Mouse (Mus musculus): ENCODE measurements around the gene Neurog1. TPM values are rescaled to one million over a fixed set of nuclear protein-coding genes. Genes with fewer than 3 reads are reported as not detected.

Neurog1 gene
- polyA plus RNA-seq, 1 experiment, result 0.24 TPM

- TF ChIP-seq POLR2A (IDR thresholded peaks at IDR 0.05; ENCODE audit: control insufficient read depth, extremely low read depth, insufficient read depth, low read length, poor library complexity), result no peak
- no peak for TF ChIP-seq CTCF (IDR thresholded peaks at IDR 0.05; ENCODE audit: borderline replicate concordance, control insufficient read depth, extremely low read depth, insufficient read depth, low read length, poor library complexity)
- Histone ChIP-seq H3K4me1 (replicated peaks; ENCODE audit: control insufficient read depth, insufficient read depth, low read length) (no peaks in the 10 kb centered on the region), H3K27ac (ENCODE audit: control insufficient read depth, insufficient read depth, low read length) (no peak overlapping the region), H3K27me3 (ENCODE audit: control insufficient read depth, insufficient read depth, low read length) (no peaks in the 10 kb centered on the region), H3K4me3 (ENCODE audit: control insufficient read depth, insufficient read depth, low read length) (no peak overlapping the region), H3K36me3 (ENCODE audit: control insufficient read depth, insufficient read depth, low read length) (no peaks in the 10 kb centered on the region)
- no peak for DNase-seq
- WGBS, result 60% methylated on average over 2 of the region's 2 CpGs
Observed at GRCm38 (mm10) chr13:56275171-56275570, 23.2 kb upstream of the Neurog1 start.

GRCm38 (mm10) chr13:56270124-56270523, 18.2 kb upstream of the Neurog1 start:
- no peaks in the 10 kb centered on the region for H3K36me3 ChIP-seq (ENCODE audit: control insufficient read depth, insufficient read depth, low read length)
- DNase-seq, result no peak
- TF ChIP-seq POLR2A (IDR thresholded peaks at IDR 0.05; ENCODE audit: control insufficient read depth, extremely low read depth, insufficient read depth, low read length, poor library complexity) (no peak), CTCF (IDR thresholded peaks at IDR 0.05; ENCODE audit: borderline replicate concordance, control insufficient read depth, extremely low read depth, insufficient read depth, low read length, poor library complexity) (no peak)
- 68% methylated on average over 13 of the region's 13 CpGs for WGBS
- no peak overlapping the region for H3K27ac ChIP-seq (ENCODE audit: control insufficient read depth, insufficient read depth, low read length)
- no peaks in the 10 kb centered on the region for H3K4me1 ChIP-seq (replicated peaks; ENCODE audit: control insufficient read depth, insufficient read depth, low read length)
- no peaks in the 10 kb centered on the region for H3K27me3 ChIP-seq (ENCODE audit: control insufficient read depth, insufficient read depth, low read length)
- H3K4me3 ChIP-seq (ENCODE audit: control insufficient read depth, insufficient read depth, low read length), result no peak overlapping the region

- 81% methylated on average over 4 of the region's 4 CpGs for WGBS
- 0 out of 2 replicates have a peak, but pooled peaks have one; percentile 31 for TF ChIP-seq CTCF (IDR thresholded peaks at IDR 0.05; ENCODE audit: borderline replicate concordance, control insufficient read depth, extremely low read depth, insufficient read depth, low read length, poor library complexity)
- TF ChIP-seq POLR2A (IDR thresholded peaks at IDR 0.05; ENCODE audit: control insufficient read depth, extremely low read depth, insufficient read depth, low read length, poor library complexity), result no peak
- DNase-seq, result no peak
- Histone ChIP-seq H3K27ac (ENCODE audit: control insufficient read depth, insufficient read depth, low read length) (no peak overlapping the region), H3K36me3 (ENCODE audit: control insufficient read depth, insufficient read depth, low read length) (no peaks in the 10 kb centered on the region), H3K27me3 (ENCODE audit: control insufficient read depth, insufficient read depth, low read length) (no peaks in the 10 kb centered on the region), H3K4me3 (ENCODE audit: control insufficient read depth, insufficient read depth, low read length) (no peak overlapping the region), H3K4me1 (replicated peaks; ENCODE audit: control insufficient read depth, insufficient read depth, low read length) (peaks cover 2% of the 10 kb centered on the region; the same call in 1 of the 2 replicates)
Observed at GRCm38 (mm10) chr13:56267396-56267795, 15.4 kb upstream of the Neurog1 start.

GRCm38 (mm10) chr13:56266435-56266834, 14.5 kb upstream of the Neurog1 start:
- Histone ChIP-seq H3K27ac (ENCODE audit: control insufficient read depth, insufficient read depth, low read length) (no peak overlapping the region), H3K27me3 (ENCODE audit: control insufficient read depth, insufficient read depth, low read length) (no peaks in the 10 kb centered on the region), H3K4me1 (replicated peaks; ENCODE audit: control insufficient read depth, insufficient read depth, low read length) (peaks cover 8% of the 10 kb centered on the region), H3K4me3 (ENCODE audit: control insufficient read depth, insufficient read depth, low read length) (no peak overlapping the region), H3K36me3 (ENCODE audit: control insufficient read depth, insufficient read depth, low read length) (no peaks in the 10 kb centered on the region)
- WGBS, result 33% methylated on average over 8 of the region's 8 CpGs
- TF ChIP-seq POLR2A (IDR thresholded peaks at IDR 0.05; ENCODE audit: control insufficient read depth, extremely low read depth, insufficient read depth, low read length, poor library complexity), result no peak
- peak; percentile 38 for DNase-seq

- Histone ChIP-seq H3K4me3 (ENCODE audit: control insufficient read depth, insufficient read depth, low read length) (no peak overlapping the region), H3K27me3 (ENCODE audit: control insufficient read depth, insufficient read depth, low read length) (no peaks in the 10 kb centered on the region), H3K36me3 (ENCODE audit: control insufficient read depth, insufficient read depth, low read length) (no peaks in the 10 kb centered on the region), H3K27ac (ENCODE audit: control insufficient read depth, insufficient read depth, low read length) (no peak overlapping the region), H3K4me1 (replicated peaks; ENCODE audit: control insufficient read depth, insufficient read depth, low read length) (peaks cover 8% of the 10 kb centered on the region)
- WGBS, result 51% methylated on average over 5 of the region's 5 CpGs
- TF ChIP-seq POLR2A (IDR thresholded peaks at IDR 0.05; ENCODE audit: control insufficient read depth, extremely low read depth, insufficient read depth, low read length, poor library complexity) (no peak), CTCF (IDR thresholded peaks at IDR 0.05; ENCODE audit: borderline replicate concordance, control insufficient read depth, extremely low read depth, insufficient read depth, low read length, poor library complexity) (no peak)
- no peak for DNase-seq
Observed at GRCm38 (mm10) chr13:56265661-56266060, 13.7 kb upstream of the Neurog1 start.

- no peak overlapping the region for H3K27ac ChIP-seq (ENCODE audit: control insufficient read depth, insufficient read depth, low read length)
- no peak for DNase-seq
- H3K4me1 ChIP-seq (replicated peaks; ENCODE audit: control insufficient read depth, insufficient read depth, low read length), result peaks cover 8% of the 10 kb centered on the region
- H3K27me3 ChIP-seq (ENCODE audit: control insufficient read depth, insufficient read depth, low read length), result peaks cover 9% of the 10 kb centered on the region; the same call in 1 of the 2 replicates
- WGBS, result 14% methylated on average over 4 of the region's 4 CpGs
- no peak overlapping the region for H3K4me3 ChIP-seq (ENCODE audit: control insufficient read depth, insufficient read depth, low read length)
- H3K36me3 ChIP-seq (ENCODE audit: control insufficient read depth, insufficient read depth, low read length), result no peaks in the 10 kb centered on the region
- TF ChIP-seq POLR2A (IDR thresholded peaks at IDR 0.05; ENCODE audit: control insufficient read depth, extremely low read depth, insufficient read depth, low read length, poor library complexity), result no peak
- TF ChIP-seq CTCF (IDR thresholded peaks at IDR 0.05; ENCODE audit: borderline replicate concordance, control insufficient read depth, extremely low read depth, insufficient read depth, low read length, poor library complexity), result no peak
Observed at GRCm38 (mm10) chr13:56262269-56262668, 10.3 kb upstream of the Neurog1 start.

- Histone ChIP-seq H3K27ac (ENCODE audit: control insufficient read depth, insufficient read depth, low read length) (no peak overlapping the region), H3K4me3 (ENCODE audit: control insufficient read depth, insufficient read depth, low read length) (no peak overlapping the region), H3K27me3 (ENCODE audit: control insufficient read depth, insufficient read depth, low read length) (peaks cover 9% of the 10 kb centered on the region; the same call in 1 of the 2 replicates), H3K36me3 (ENCODE audit: control insufficient read depth, insufficient read depth, low read length) (no peaks in the 10 kb centered on the region), H3K4me1 (replicated peaks; ENCODE audit: control insufficient read depth, insufficient read depth, low read length) (peaks cover 8% of the 10 kb centered on the region)
- WGBS, result 13% methylated on average over 17 of the region's 17 CpGs
- no peak for DNase-seq
- TF ChIP-seq CTCF (IDR thresholded peaks at IDR 0.05; ENCODE audit: borderline replicate concordance, control insufficient read depth, extremely low read depth, insufficient read depth, low read length, poor library complexity) (no peak), POLR2A (IDR thresholded peaks at IDR 0.05; ENCODE audit: control insufficient read depth, extremely low read depth, insufficient read depth, low read length, poor library complexity) (no peak)
Observed at GRCm38 (mm10) chr13:56260344-56260780, 8.4 kb upstream of the Neurog1 start.

Measured in thymus, adult 2 months (tissue).